Mouse (Mus musculus): ENCODE data around the gene Slc47a2. TPM values are rescaled to one million over a fixed set of nuclear protein-coding genes. Genes with fewer than 3 reads are reported as not detected.

The Slc47a2 gene
- total RNA-seq (2017), result not detected in 2 replicates

- 0 out of 2 replicates have a peak, but pooled peaks have one; percentile 45 for ATAC-seq (replicated peaks; ENCODE audit: low read depth, poor library complexity, severe bottlenecking)
These were observed at the start of gene Slc47a2 for GRCm38 (mm10) chr11:61342505-61343420. Gene Slc47a2 (minus strand): TSS chr11:61342860.

- ATAC-seq (replicated peaks; ENCODE audit: low read depth, poor library complexity, severe bottlenecking), result no peak
These were observed 46.3 kb upstream of the Slc47a2 start for GRCm38 (mm10) chr11:61388936-61389335.

GRCm38 (mm10) chr11:61388012-61388411 is 45.4 kb upstream of the Slc47a2 start:
- ATAC-seq (replicated peaks; ENCODE audit: low read depth, poor library complexity, severe bottlenecking), result 0 out of 2 replicates have a peak, but pooled peaks have one; percentile 18

- no peak for ATAC-seq (replicated peaks; ENCODE audit: low read depth, poor library complexity, severe bottlenecking)
These were observed 44.6 kb upstream of the Slc47a2 start for GRCm38 (mm10) chr11:61387233-61387632.

- ATAC-seq (replicated peaks; ENCODE audit: low read depth, poor library complexity, severe bottlenecking), result peak; percentile 63
These were observed 43.1 kb upstream of the Slc47a2 start for GRCm38 (mm10) chr11:61385725-61386124.

- ATAC-seq (replicated peaks; ENCODE audit: low read depth, poor library complexity, severe bottlenecking), result 0 out of 2 replicates have a peak, but pooled peaks have one; percentile 22
These were observed 38.6 kb upstream of the Slc47a2 start for GRCm38 (mm10) chr11:61381272-61381671.

- ATAC-seq (replicated peaks; ENCODE audit: low read depth, poor library complexity, severe bottlenecking), result no peak
These were observed 36.0 kb upstream of the Slc47a2 start for GRCm38 (mm10) chr11:61378651-61379050.

GRCm38 (mm10) chr11:61377881-61378613 is 35.4 kb upstream of the Slc47a2 start, which contains the start of gene Slc47a1:
Gene Slc47a1 (minus strand): TSS chr11:61378345.
- no peak for ATAC-seq (replicated peaks; ENCODE audit: low read depth, poor library complexity, severe bottlenecking)

GRCm38 (mm10) chr11:61368668-61369067 is 26.0 kb upstream of the Slc47a2 start:
- ATAC-seq (replicated peaks; ENCODE audit: low read depth, poor library complexity, severe bottlenecking), result no peak

GRCm38 (mm10) chr11:61366517-61367273 is 24.0 kb upstream of the Slc47a2 start:
- no peak for ATAC-seq (replicated peaks; ENCODE audit: low read depth, poor library complexity, severe bottlenecking)

- ATAC-seq (replicated peaks; ENCODE audit: low read depth, poor library complexity, severe bottlenecking), result no peak
These were observed 23.3 kb upstream of the Slc47a2 start for GRCm38 (mm10) chr11:61365938-61366337.

GRCm38 (mm10) chr11:61364096-61364495 is 21.4 kb upstream of the Slc47a2 start:
- no peak for ATAC-seq (replicated peaks; ENCODE audit: low read depth, poor library complexity, severe bottlenecking)

GRCm38 (mm10) chr11:61361515-61362190 is 19.0 kb upstream of the Slc47a2 start:
- no peak for ATAC-seq (replicated peaks; ENCODE audit: low read depth, poor library complexity, severe bottlenecking)

GRCm38 (mm10) chr11:61356600-61356999 is 13.9 kb upstream of the Slc47a2 start:
- no peak for ATAC-seq (replicated peaks; ENCODE audit: low read depth, poor library complexity, severe bottlenecking)

- no peak for ATAC-seq (replicated peaks; ENCODE audit: low read depth, poor library complexity, severe bottlenecking)
These were observed 13.5 kb upstream of the Slc47a2 start for GRCm38 (mm10) chr11:61356111-61356510.

- no peak for ATAC-seq (replicated peaks; ENCODE audit: low read depth, poor library complexity, severe bottlenecking)
These were observed 12.7 kb upstream of the Slc47a2 start for GRCm38 (mm10) chr11:61355351-61355750.

- no peak for ATAC-seq (replicated peaks; ENCODE audit: low read depth, poor library complexity, severe bottlenecking)
These were observed 11.7 kb upstream of the Slc47a2 start for GRCm38 (mm10) chr11:61354346-61354745.

- no peak for ATAC-seq (replicated peaks; ENCODE audit: low read depth, poor library complexity, severe bottlenecking)
These were observed 10.4 kb upstream of the Slc47a2 start for GRCm38 (mm10) chr11:61353038-61353437.

- ATAC-seq (replicated peaks; ENCODE audit: low read depth, poor library complexity, severe bottlenecking), result no peak
These were observed 9.5 kb upstream of the Slc47a2 start for GRCm38 (mm10) chr11:61352138-61352651.
